Mouse (Mus musculus) intestine, postnatal 0 days (tissue): ENCODE measurements around the gene 1700030K09Rik. TPM values are rescaled to one million over a fixed set of nuclear protein-coding genes. Genes with fewer than 3 reads are reported as not detected.
A peak's percentile ranks its signal among the peaks of the same experiment; 100 is the strongest.

Source experiments
- ATAC-seq: fragments of 200-750 bp; cut with Nextera tagmentation; 2 replicates; pipeline ENCODE4 v1.8.0; 2017; ENCODE audit warnings: mild to moderate bottlenecking, moderate TSS enrichment, moderate library complexity
- H3K27ac ChIP-seq: fragments of 300-500 bp; sonication (generic); 2 replicates; pipeline ENCODE4 v1.5.1; 2014; ENCODE audit warnings: mild to moderate bottlenecking, low read depth, low read length, moderate library complexity
- H3K27me3 ChIP-seq: fragments of 300-500 bp; sonication (generic); replicated peaks from 2 replicates; pipeline ENCODE4 v1.6.1; 2014; ENCODE audit warnings: low read length, mixed read lengths; ENCODE audit not compliant: control insufficient read depth, insufficient read depth
- H3K36me3 ChIP-seq: fragments of 300-500 bp; sonication (generic); 2 replicates; pipeline ENCODE4 v1.6.1; 2014; ENCODE audit warnings: mild to moderate bottlenecking, moderate library complexity; ENCODE audit not compliant: control insufficient read depth, insufficient read depth
- H3K4me1 ChIP-seq: fragments of 300-500 bp; sonication (generic); replicated peaks from 2 replicates; pipeline ENCODE4 v1.6.1; 2014; ENCODE audit warnings: antibody characterized with exemption, low read length, mixed read lengths; ENCODE audit not compliant: control insufficient read depth, insufficient read depth
- H3K4me2 ChIP-seq: fragments of 300-500 bp; sonication (generic); replicated peaks from 2 replicates; pipeline ENCODE4 v1.6.1; 2014; ENCODE audit warnings: low read depth, mild to moderate bottlenecking, moderate library complexity
- H3K4me3 ChIP-seq: fragments of 300-500 bp; sonication (generic); 2 replicates; pipeline ENCODE4 v1.5.1; 2014; ENCODE audit warnings: low read depth, low read length
- H3K9ac ChIP-seq: fragments of 300-500 bp; sonication (generic); 2 replicates; pipeline ENCODE4 v1.6.1; 2014; ENCODE audit warnings: mild to moderate bottlenecking, low read depth, low read length
- H3K9me3 ChIP-seq: fragments of 300-500 bp; sonication (generic); 2 replicates; pipeline ENCODE4 v1.6.1; 2016; ENCODE audit warnings: mixed run types; ENCODE audit not compliant: control insufficient read depth
- CTCF ChIP-seq: sonication (generic); IDR thresholded peaks from 2 replicates; pipeline ENCODE4 v1.5.1; 2016; ENCODE audit warnings: low read depth, mild to moderate bottlenecking, control low read depth, antibody characterized with exemption, moderate library complexity
- WGBS: fragments of 180-500 bp; shearing (Covaris S2); extraction: QIAGEN DNeasy Blood & Tissue Kit; methylation state at CpG from one replicate; pipeline ENCODE4 v1.1.7; 2014; 5-methylcytosine and 5-hydroxymethylcytosine counted together
- polyA plus RNA-seq: library from polyadenylated mRNA; unstranded; fragments of >200 nt; fragmentation: Nextera tagmentation; extraction: Ambion mirVana; gene quantifications from 2 replicates; pipeline ENCODE4 v1.2.1, GENCODE M21; 2015

The 1700030K09Rik gene
- polyA plus RNA-seq, 1 experiment from 2014 or later = 3.6 TPM

DNA sequence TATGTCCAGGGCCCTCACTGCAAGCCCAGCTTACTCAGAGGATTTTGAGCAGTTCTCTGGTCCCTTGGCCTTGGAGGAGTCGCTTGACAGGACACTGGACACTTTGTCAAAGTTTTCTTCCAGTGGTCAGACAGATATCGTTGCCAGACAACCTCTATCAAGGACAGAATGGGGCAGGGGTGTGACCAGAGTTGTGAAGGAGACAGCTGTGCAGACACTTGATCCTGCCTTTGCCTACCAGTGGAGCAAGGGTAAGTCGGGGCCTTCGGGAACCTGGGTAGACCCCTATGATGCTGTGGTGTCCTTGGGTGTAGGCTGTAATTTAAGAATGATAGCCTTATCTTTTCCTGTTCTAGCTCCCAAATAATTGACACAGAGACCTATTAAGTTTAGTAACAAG lies 11.6 kb downstream of the 1700030K09Rik start:
- H3K27me3 ChIP-seq = no peaks in the 10 kb centered on the region
- no peaks in the 10 kb centered on the region for H3K9me3 ChIP-seq
- no peak for TF ChIP-seq CTCF
- peaks cover 48% of the 10 kb centered on the region for H3K36me3 ChIP-seq
- 87% methylated on average over 4 of the region's 4 CpGs for WGBS
- H3K9ac ChIP-seq = no peak overlapping the region
- H3K4me3 ChIP-seq = no peak overlapping the region
- no peak overlapping the region for H3K4me2 ChIP-seq
- H3K27ac ChIP-seq = no peak overlapping the region
- no peak for ATAC-seq
- no peaks in the 10 kb centered on the region for H3K4me1 ChIP-seq

DNA sequence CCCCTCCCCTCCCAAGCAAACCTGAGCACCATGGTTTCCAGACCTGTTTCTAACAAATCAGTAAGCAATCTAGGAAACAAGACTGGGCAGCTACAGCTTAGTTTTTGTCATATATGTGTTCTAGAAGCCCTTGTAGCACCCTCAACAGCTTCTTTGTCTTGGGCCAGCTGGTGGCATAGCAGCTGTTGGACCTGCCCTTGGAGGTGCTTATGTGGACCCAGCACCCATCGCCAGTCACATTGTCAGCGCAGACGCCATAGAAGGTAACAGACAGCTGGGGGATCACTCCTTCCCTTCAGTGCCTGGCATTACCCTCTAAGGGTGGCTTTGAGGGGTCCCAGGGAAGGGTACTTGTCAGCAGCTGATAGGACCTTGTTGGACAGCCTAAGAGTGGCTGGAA lies 14.1 kb downstream of the 1700030K09Rik start:
- WGBS = 91% methylated on average over 3 of the region's 3 CpGs
- Histone ChIP-seq H3K9me3 (no peaks in the 10 kb centered on the region), H3K4me2 (no peak overlapping the region), H3K9ac (no peak overlapping the region), H3K36me3 (peaks cover 52% of the 10 kb centered on the region), H3K27me3 (no peaks in the 10 kb centered on the region), H3K4me1 (no peaks in the 10 kb centered on the region), H3K4me3 (no peak overlapping the region), H3K27ac (no peak overlapping the region)
- no peak for ATAC-seq
- TF ChIP-seq CTCF = no peak

DNA sequence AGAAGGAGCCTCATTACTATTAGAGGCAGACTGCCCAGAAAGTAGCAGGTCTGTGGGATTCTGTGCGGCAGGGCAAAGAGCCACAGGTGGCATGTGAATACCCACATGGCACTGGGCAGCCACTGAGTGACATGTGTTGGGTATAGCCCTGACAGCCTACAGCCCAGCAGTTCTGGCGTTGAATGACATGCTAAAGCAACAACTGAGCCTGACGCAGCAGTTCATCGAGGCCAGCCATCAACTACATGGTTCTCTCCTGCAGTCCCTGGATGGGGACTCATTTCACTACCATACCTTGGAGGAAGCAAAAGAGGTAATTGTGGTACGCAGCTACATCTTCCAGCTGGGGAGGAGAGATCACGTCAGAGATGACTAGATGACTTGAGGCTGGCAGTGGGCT lies 14.8 kb downstream of the 1700030K09Rik start:
- no peaks in the 10 kb centered on the region for H3K27me3 ChIP-seq
- 86% methylated on average over 6 of the region's 6 CpGs for WGBS
- H3K4me3 ChIP-seq = no peak overlapping the region
- H3K36me3 ChIP-seq = peaks cover 53% of the 10 kb centered on the region
- TF ChIP-seq CTCF = no peak
- no peak overlapping the region for H3K4me2 ChIP-seq
- H3K4me1 ChIP-seq = no peaks in the 10 kb centered on the region
- no peak overlapping the region for H3K27ac ChIP-seq
- H3K9me3 ChIP-seq = no peaks in the 10 kb centered on the region
- ATAC-seq = no peak
- H3K9ac ChIP-seq = no peak overlapping the region

DNA sequence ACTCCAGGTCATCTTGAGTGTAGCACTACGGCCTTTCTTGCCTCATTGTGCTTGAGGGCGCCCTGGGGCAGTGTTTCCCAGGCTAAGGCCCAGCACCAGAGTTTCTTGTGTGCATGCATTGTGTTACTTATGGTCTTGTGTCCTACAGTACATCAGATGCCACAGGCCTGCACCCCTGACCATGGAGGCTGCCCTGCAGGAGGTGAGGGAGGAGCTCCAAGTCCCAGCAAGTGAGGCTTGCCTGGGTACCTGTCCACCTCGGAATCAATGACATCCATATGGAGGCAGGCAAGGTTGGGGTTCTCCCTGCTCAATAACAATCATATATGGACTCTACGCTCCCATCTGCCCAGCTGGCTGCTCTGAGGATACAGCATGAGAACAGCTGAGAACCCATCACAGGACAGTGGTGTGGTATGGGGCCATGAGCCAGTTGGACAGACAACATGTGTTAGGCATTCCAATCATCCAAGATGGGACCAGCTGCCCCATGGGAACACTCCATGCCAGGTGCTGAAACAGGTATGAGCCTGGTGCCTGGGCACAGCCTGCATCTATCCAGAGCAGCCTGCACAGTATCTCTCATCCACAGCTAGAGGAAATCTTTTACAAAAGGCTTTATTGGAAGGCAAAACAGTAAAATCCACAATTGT lies 16.3 kb downstream of the 1700030K09Rik start:
- no peak for TF ChIP-seq CTCF
- Histone ChIP-seq H3K4me2 (no peak overlapping the region), H3K36me3 (peaks cover 60% of the 10 kb centered on the region), H3K4me3 (no peak overlapping the region), H3K9me3 (no peaks in the 10 kb centered on the region), H3K9ac (no peak overlapping the region), H3K4me1 (no peaks in the 10 kb centered on the region), H3K27ac (no peak overlapping the region), H3K27me3 (no peaks in the 10 kb centered on the region)
- ATAC-seq = no peak
- 92% methylated on average over 4 of the region's 4 CpGs for WGBS

DNA sequence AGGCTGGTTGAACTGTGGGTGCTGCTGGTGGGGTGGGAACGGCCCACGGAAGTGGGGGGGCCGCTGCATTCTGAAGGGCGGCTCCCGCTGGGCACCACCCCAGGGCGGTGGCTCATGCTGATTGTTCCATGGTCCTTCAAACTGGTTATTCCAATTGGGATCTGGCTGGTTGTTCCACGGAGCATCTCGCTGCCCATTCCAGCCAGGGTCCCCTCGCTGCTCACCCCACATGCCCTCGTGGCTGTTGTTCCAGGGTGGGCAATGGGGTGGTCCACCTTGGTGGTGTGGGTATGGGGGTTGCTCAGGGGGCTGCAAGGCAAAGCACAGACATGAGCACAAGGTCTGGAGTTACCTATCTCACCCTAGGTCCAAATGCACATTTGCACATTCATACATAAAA lies 20.5 kb downstream of the 1700030K09Rik start:
- Histone ChIP-seq H3K36me3 (peaks cover 99% of the 10 kb centered on the region), H3K27me3 (no peaks in the 10 kb centered on the region), H3K9me3 (no peaks in the 10 kb centered on the region), H3K4me2 (no peak overlapping the region), H3K9ac (no peak overlapping the region), H3K4me3 (no peak overlapping the region), H3K4me1 (no peaks in the 10 kb centered on the region), H3K27ac (peak overlapping the region; percentile 15; the same call in 1 of the 2 replicates)
- ATAC-seq = no peak
- WGBS = 94% methylated on average over 10 of the region's 10 CpGs
- TF ChIP-seq CTCF = no peak

DNA sequence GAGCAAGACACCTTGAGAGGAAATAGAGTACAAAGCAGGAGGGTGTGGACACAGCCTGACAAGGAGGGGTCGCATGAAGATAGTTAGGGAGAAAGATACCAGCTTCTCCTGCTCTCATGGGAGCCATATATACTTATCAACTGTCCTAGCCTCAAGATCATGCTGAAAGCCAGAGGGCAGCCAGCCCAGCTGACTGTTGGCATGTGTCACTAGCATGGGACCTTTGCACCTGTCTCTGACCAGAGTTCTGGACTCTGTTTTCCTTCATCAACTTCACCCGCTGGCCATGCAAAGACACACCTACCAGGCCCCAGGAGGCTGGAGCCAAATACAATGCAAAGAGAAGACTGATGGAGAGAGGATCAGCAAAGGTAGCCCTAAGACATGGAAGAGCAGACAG lies 25.6 kb downstream of the 1700030K09Rik start:
- Histone ChIP-seq H3K27ac (peak overlapping the region; percentile 50), H3K36me3 (peaks cover 76% of the 10 kb centered on the region), H3K27me3 (no peaks in the 10 kb centered on the region), H3K4me1 (no peaks in the 10 kb centered on the region), H3K9ac (no peak overlapping the region), H3K4me3 (no peak overlapping the region), H3K9me3 (no peaks in the 10 kb centered on the region), H3K4me2 (no peak overlapping the region)
- peak; percentile 62 for ATAC-seq
- no peak for TF ChIP-seq CTCF
- WGBS = 72% methylated on average over 2 of the region's 2 CpGs

DNA sequence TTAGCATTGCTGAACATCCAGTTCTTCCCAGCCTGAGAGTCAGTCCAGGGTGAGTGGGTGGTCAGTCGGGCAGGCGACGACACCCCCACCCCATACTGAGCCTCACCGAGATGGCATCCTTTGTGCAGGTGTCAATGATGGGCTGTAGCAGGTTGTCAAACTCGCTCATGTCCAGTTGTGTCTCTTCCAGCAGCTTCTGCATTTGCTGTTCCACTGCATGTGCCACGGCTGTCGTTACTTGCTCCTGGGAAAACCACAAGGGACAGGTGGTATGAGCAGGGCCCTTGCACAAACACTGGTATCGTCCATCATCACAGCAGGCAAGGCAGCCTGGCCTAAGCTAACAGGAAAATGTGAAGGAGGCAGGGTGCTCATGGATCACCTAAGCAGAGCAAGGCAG lies 26.3 kb downstream of the 1700030K09Rik start:
- Histone ChIP-seq H3K27me3 (no peaks in the 10 kb centered on the region), H3K9ac (no peak overlapping the region), H3K9me3 (no peaks in the 10 kb centered on the region), H3K4me3 (no peak overlapping the region), H3K4me2 (no peak overlapping the region), H3K27ac (peak overlapping the region; percentile 50; the same call in 1 of the 2 replicates), H3K4me1 (no peaks in the 10 kb centered on the region), H3K36me3 (peaks cover 68% of the 10 kb centered on the region)
- 93% methylated on average over 8 of the region's 8 CpGs for WGBS
- no peak for ATAC-seq
- no peak for TF ChIP-seq CTCF
